Mouse (Mus musculus): ENCODE data around the gene Pabpc4.
"Not testable (repeated sequence)": the region's sequence is repeated elsewhere in the genome, so short reads cannot be mapped to it uniquely, and the experiment has no call there.

The Pabpc4 gene

DNA sequence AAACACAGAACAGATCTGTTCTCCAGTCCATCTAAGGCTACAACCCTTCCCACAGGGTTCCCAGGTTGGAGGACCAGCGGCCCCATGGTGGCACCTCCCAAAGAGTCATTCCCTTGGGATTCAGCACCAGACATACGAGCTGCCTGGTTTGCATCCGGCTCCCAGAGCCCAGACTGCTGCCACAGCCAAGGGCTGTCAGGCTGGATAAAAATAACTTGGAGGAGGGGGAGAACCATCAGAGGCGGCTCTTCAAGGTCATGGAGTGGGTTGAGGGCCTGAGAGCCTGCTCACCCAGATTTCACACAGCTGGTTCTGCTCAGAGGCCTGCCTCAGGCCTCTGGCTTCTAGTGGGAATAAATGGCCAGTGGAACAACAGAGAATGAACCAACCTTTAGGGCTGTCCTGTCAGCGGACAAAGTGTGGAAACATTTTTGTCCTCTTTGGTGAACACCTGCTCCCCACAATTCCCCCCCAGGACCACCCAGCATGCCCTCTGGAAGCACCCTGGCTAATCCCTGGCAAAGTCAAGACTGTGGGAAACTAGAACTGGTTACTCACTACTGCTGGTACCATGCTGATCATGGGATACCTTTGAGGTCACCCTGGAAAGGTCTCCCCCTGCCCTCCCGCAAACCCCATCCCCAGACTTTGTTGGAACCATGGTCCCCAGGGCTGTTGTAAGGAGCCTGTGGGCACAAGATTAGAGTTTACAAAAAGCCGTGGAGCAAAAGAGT, 14.8 kb upstream of the Pabpc4 start:
- DNase-seq (ENCODE audit: extremely low read depth, low read depth, low spot score): no peak

DNA sequence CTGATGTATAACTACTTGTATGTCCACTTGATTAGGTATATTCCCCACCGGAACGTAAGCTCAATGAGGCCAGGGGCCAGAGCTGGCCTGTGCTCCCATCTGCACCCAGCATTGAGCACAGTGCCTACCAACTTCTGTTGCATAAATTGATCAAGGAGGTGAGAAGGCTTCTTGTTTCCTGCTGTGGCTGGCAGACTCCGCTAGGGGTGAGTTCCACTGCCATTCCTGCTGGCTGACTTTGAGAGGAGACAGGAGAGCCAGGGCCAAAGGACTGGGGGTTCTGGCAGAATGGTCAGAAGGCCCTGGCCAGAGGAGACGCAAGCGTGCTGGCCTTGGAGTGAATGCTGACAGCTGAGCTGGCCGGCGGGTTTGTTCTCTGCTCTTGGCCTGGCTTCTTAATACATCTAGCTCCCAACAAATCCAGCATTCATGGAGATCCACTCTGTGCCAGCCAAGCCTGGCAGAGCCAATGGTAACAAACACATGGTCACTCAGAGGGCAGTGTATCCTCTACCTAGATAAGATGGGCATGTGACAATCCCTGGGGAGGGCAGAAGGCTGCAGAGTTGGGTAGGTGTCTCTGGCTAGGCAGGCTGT, 13.1 kb upstream of the Pabpc4 start:
- DNase-seq (ENCODE audit: extremely low read depth, low read depth, low spot score): no peak

DNA sequence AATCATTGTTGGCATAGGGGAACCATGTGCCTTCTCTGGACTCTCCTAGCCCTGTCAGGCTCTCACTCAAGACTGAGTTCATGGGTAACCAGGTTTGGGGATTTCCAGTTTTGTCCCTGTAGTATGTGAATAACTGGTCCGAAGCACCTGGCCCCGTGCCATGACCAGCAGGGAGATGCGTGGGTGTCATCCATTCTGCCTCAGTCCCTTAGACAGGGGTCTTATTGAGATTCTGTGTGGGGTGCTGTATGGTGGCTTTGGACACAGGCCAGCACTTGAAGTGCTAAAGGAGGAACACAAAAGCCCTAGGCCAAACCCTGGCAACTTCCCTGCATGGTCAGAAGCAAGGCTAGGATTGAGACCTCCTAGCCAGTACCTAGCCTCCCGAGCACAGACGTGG, 9.9 kb upstream of the Pabpc4 start:
- no peak for DNase-seq (ENCODE audit: extremely low read depth, low read depth, low spot score)

DNA sequence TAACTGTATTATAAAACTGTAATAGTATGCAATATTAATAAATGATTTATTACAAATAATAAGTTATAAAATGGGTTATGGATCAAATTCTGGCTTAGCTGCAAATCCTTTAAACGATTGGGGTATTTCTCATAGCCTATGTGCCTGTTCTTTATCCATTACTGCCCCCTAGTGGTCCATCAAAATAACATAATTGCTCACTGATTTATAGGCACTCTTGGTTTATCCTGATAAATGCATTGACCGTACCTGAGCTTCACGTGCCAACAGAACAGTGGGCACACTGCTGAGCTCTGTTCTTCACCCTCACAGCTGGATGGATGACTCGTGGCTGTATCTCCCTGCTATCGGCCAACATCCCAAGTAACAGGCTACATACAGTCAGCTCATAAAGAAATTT, 7.5 kb upstream of the Pabpc4 start:
- no peak for DNase-seq (ENCODE audit: extremely low read depth, low read depth, low spot score)

DNA sequence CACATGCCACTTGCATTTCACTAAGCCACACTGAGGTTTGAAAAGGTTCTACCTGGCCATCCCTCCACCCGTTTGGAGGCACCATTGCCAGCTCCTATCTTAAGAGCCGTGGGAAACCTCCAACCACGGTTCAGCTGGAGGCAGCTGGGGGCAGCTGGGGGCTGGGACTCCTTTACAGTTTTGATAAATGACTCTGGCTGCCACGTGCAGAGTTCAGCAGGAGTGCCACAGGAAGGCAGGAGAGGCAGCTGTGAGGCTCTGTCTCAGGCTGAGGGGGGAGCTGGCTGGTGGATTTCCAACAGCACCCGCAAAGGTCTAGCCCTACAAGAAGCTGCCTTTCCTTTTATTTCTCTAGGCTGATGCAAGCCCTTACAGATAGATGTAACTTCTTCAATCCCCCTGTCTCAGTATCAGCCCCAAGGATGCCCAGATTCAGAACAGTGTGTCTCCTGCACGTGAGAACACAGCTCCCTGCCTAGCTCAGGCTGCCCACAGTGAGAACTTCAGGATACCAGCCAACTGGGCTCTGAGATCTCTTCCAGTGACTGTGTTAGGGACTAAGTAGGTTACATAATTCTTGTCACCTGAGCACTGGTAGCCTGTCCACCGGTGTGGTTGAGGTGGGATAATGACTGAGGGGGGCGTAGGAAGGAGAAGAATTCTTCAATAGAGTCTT, 1.9 kb upstream of the Pabpc4 start:
- DNase-seq (ENCODE audit: extremely low read depth, low read depth, low spot score): no peak

DNA sequence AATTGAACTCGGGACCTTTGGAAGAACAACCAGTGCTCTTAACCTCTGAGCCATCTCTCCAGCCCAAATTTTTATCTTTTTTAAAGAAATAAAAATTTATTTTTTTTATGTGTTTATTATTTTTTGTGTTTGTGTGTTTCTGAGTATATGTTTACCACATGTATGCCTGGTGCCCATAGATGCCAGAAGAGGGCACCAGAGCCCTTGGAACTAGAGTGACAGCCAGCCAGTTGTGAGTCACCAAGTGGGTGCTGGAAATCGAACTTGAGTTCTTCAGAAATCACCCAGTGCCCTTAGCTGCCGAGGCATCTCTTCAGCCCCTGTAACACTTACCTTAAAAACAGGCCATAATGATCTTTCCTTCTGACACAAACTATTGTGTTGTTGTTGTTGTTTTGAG, 8.9 kb downstream of the Pabpc4 start:
- DNase-seq (ENCODE audit: extremely low read depth, low read depth, low spot score): no peak

DNA sequence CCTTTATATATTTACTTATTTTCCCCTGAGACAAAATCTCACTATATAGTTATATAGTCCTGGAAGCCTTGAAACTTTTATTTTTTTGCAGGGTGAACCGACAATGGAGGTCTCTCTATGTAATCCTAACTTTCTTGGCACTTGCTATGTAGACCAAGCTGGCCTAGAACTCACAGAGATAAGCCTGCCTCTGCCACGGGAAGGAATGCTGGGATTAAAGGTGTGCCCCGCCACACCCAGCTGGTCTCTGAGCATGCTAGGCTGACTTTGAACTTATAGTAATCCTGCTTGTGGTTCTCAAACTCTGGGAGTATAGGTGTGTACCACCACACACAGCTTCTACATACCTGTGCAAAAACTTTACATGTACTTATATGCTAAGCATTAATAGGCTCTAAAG, 18.0 kb downstream of the Pabpc4 start:
- DNase-seq (ENCODE audit: extremely low read depth, low read depth, low spot score): no peak

DNA sequence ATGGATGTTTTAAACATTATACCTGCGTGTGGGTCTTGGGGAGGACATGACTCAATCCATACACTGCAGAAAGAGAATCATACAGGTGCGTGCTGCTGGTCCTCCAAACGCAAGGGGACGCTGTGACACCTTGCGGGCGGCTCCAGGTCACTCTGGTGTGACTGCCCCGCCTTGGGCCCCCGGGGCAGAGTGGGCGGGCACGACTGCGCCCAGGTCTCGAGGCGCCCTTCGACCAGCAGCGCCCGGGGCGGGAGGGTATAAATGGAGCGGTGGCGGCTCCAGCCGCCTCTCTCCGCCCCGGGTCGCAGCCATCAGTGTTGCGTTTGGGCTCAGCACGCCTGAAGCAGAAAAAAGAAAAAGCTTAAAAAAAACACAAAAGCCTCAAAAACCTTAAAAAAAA, 20.3 kb downstream of the Pabpc4 start:
- no peak for DNase-seq (ENCODE audit: extremely low read depth, low read depth, low spot score)

DNA sequence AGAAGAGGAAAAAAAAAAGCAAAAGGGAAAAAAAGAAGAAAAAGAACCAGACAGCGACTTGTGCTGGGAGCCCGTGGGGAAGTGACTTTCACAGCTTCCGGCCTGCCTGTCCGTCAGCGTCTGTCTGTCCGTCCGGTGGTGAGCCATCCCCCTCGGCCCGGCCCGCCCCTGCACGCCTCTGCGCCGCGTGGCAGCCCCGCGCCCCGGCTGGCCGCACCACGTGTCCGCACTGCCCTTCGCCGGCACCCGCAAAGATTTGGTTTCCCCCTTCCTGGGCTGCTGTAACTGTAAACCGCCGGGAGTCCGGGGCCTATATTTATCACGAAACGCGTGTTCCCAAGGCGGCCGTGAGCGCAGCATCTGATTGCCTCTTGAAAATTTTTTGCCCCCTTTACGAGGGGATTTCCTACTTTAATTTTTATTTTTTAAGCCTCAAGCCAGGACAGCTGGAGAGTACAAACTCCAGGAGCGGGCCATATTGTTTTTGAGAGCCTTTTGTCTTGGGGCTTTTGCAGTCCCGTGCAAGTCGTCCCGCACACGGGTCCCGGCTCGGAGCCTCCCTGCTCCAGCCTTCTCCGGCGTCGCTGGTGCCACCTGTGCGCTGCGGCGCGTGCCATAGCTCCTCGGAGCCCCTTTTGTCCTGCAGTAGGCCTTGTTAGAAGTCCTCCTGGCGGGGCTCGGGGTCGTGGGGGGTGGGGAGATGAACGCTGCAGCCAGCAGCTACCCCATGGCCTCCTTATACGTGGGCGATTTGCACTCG, 20.9 kb downstream of the Pabpc4 start:
- DNase-seq (ENCODE audit: extremely low read depth, low read depth, low spot score): not testable (repeated sequence)

DNA sequence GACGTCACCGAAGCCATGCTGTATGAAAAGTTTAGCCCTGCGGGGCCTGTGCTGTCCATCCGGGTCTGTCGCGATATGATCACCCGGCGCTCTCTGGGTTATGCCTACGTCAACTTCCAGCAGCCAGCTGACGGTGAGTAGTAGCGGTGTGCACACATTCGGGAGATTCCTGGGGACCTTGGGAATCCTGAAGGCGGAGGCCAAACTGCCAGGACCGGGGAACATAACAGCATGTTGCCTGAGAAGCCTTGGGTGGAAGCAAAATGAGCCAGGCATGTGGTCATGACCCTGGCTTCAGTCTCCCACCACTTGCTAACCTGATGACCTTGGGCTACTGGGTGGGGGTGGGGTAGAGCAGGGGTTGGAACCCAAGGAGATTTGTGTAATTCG, 21.5 kb downstream of the Pabpc4 start:
- DNase-seq (ENCODE audit: extremely low read depth, low read depth, low spot score): not testable (repeated sequence)

DNA sequence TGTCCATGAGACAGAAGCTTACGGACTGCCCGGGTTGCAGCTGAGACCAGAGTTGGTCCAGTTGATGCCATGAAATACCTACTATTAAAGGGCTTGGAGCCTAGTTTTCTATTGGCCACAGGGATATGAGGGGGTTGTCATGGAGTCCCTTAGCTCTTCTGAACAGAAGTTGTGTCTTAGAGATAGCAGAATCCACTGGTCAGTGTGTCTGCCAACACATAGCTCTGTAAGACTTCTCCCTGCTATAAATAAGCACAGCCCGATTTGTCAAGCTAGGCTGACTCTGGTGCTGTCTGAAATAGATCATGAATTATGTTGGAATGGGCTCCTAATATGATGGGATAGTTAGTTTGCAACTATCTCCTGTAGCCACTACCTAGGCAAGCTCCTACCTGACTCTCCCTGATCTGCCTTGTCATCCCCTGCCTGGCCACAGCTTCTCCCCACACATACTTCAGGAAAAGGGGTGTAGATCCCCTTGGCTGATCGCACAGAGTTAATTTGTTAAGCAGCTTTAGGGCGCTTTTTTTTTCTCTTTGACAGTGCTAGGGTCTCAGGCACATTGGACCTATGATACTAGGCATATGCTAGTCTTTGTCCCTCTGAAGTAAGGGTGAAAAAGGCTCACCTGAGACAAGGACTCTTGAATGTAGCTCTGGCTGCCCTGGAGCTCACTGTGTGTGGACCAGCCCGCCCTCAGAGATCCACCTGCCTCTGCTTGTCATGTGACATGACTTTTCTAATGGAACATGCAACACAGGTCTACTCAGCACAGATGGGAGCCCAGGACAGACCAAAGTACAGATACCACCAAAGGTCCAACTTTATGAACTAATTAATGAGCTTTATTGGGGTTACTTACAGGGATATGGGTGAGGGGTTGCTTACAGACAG, 22.8 kb downstream of the Pabpc4 start:
- no peak for DNase-seq (ENCODE audit: extremely low read depth, low read depth, low spot score)

DNA sequence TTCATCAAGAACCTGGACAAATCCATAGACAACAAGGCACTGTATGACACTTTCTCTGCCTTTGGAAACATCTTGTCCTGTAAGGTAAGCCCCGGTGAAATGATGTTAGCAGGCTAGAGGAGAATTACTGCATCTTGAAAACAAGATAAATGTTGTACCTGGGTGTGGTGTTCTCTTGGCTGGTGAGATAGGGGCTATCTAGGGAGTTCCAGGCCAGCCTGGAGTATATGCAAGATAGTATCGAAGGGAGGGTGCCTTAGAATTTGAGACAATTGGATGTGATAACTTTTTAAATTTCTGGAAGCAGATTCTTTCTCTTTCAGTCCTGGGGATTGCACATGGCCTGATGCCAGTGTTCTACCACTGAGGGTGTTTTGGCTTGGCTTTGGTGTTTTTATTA, 24.6 kb downstream of the Pabpc4 start:
- DNase-seq (ENCODE audit: extremely low read depth, low read depth, low spot score): no peak

DNA sequence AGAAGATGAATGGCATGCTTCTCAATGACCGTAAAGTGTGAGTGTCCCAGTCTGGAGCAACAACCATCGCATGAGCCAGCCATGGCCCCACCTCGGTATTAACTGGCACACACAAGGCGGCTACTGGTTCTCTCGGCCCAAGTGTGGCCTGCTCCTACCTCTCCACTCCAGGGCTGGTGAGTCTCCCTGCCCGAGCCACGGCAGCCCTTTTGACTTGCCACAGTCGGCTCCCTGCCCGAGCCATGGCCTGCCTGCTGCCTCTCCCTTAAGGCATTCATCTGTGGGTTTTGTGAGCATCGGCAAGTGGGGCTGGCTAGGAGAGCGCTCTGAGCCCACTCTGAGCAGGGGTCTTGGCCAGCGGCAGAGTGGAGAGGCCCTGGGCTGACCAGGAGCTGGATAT, 26.9 kb downstream of the Pabpc4 start:
- DNase-seq (ENCODE audit: extremely low read depth, low read depth, low spot score): no peak

DNA sequence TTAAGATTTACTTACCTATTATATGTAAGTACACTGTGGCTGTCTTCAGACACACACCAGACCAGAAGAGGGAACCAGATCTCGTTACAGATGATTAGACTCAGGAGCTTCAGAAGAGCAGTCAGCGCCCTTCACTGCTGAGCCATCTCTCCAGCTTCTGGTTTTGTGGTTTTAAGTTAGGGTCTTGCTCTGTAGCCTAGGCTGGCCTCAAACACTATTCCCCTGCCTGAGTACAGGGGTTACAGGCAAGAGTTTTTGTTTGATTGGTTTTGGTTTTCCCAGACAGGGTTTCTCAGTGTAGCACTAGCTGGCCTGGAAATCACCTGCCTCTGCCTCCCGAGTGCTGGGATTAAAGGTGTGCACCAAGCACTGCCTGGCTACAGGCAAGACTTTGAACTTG, 30.2 kb downstream of the Pabpc4 start:
- no peak for DNase-seq (ENCODE audit: extremely low read depth, low read depth, low spot score)

DNA sequence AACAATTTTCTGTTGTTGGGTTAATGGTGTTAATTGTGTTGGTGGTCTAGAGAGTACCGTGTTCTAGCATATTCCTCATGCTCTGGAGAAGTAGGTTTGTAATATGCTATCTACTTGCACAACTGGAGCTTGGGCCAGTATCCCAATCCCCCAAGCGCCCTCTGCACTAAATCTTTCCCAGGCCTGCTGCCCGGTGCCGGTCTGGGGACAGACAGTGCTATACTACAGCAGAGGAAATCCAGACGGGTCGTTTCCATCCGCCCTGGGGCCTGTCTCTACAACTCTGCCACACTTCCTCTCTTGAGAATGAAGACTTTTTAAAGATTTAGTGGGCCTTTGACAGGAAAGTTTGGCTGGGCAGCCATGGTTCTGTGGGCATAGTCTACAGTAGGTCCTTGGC, 30.8 kb downstream of the Pabpc4 start:
- DNase-seq (ENCODE audit: extremely low read depth, low read depth, low spot score): no peak

DNA sequence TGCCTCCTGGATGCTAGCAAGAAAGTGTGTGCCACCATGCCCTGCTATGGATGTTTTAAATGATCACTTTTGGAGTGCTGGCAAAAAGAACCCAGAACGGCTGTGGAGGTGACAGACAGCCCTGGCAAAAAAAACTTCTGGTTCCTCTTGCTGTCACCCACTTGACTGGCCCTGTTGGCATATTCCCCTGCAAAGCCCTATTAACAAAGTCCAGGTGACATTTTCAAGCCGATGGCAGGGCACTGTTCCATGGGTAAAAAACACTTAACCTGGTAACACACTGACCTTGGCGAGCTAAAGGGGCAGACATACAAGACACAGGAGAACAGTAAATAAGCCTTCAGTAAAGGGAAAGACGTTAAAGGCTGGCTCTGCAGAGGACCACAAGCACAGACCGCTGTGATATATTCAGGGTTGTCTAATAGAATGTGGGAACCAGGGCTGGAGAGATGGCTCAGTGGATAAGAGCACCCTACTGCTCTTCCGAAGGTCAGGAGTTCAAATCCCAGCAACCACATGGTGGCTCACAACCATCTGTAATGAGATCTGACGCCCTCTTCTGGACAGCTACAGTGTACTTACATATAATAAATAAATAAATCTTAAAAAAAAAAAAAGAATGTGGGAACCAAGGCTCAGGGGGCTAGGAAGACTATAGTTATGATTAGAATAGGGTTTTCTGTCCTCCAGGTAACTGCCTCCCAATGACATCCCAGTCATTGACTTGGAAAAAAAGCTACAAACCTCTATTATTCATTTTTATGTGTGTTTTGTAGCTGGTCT, 31.7 kb downstream of the Pabpc4 start:
- DNase-seq (ENCODE audit: extremely low read depth, low read depth, low spot score): no peak

DNA sequence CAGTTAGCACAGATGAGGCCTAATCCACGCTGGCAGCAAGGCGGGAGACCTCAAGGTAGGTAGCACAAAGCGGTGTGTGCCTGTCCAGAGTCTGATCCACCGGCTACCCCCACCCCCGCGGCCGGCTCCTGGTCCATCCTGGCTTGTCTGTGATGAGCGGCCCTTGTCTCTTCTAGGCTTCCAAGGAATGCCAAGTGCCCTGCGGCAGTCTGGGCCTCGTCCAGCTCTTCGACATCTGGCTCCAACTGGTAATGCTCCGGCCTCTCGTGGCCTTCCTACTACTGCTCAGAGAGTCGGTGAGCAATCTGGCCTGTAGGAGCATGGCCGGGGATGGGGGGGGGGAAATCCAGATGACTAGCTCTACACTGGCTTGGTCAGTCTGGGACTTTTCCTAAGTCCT, 32.9 kb downstream of the Pabpc4 start:
- not testable (repeated sequence) for DNase-seq (ENCODE audit: extremely low read depth, low read depth, low spot score)

DNA sequence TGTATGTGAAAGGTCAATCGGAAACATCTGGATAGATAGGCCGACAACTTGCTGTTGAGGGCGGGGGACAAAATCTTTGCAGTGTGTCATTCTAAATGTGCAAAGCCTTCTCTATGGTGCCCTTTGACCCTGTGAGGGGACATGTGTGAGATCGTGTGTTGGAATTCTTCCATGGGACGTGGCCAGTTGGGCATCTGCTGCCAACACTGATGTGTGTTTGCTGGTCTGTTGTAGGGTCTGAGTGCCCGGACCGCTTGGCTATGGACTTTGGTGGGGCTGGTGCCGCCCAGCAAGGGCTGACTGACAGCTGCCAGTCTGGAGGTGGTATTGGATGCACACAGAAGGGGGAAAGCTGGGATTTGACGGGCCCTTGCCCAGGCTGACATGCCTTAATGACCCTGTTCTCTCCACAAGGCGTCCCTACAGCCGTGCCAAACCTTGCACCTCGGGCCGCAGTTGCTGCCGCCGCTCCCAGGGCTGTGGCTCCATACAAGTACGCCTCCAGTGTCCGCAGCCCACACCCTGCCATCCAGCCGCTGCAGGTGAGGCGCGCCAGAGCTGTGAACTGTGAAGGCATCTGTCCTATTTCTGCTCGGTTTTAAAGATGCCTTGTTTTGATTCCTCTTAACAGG, 33.5 kb downstream of the Pabpc4 start:
- no peak for DNase-seq (ENCODE audit: extremely low read depth, low read depth, low spot score)

DNA sequence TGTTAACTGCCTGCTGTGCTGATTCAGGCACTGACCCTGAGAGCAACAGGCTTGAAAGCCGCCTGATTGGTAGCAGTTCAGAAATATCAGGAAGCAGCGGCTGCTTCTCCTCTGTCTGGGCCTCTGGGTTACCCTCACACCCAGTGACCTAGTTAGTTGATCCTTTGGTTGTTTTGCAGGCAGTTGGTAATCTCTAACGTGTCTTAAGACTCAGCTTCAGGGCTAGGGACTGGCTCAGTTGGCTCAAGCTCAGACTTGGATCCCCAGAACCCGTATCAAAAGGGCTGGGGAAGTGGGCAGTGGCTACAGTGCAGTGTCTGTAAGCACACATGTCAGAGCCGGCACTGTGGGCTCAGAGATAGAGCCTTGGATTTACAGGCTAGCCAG, 34.0 kb downstream of the Pabpc4 start:
- no peak for DNase-seq (ENCODE audit: extremely low read depth, low read depth, low spot score)

Data from fat pad, adult 2 months (tissue).